Mouse (Mus musculus) cerebellum, adult 2 months (tissue): ENCODE results near the gene Nnmt.

Source experiments
- CTCF ChIP-seq: fragments of 200-500 bp; IDR thresholded peaks from 2 replicates; pipeline ENCODE4 v1.5.1; 2011; ENCODE audit warnings: low read depth, mild to moderate bottlenecking, control low read depth, low read length, moderate library complexity, borderline replicate concordance; ENCODE audit not compliant: insufficient read depth
- POLR2A ChIP-seq: fragments of 200-500 bp; IDR thresholded peaks from 2 replicates; pipeline ENCODE4 v1.6.1; 2011; ENCODE audit warnings: low read length, control low read depth, borderline replicate concordance; ENCODE audit not compliant: insufficient read depth

GRCm38 (mm10) chr9:48653399-48654070, 48.6 kb upstream of the Nnmt start:
- no peak for TF ChIP-seq CTCF
- TF ChIP-seq POLR2A, result no peak
